Comparison of ENCODE assay signal across 29 mouse cellular contexts in genomic region chr2:49964899-49965298, GRCm38 (mm10).
"Had no signal": no experiment of that assay in that cellular context is flagged by ENCODE, and none has a peak within 500 bp of the region (broad histone marks: within the 10 kb centered on the region; RNA-seq: fewer than 3 reads in every experiment).

No protein-coding gene starts in this region.

- H3K9me3 ChIP-seq: heart, embryonic 10.5 days; heart, embryonic 12.5 days; hindbrain, embryonic 10.5 days; hindbrain, embryonic 12.5 days; intestine, embryonic 15.5 days; kidney, embryonic 15.5 days; limb, embryonic 10.5 days; limb, embryonic 12.5 days; liver, embryonic 13.5 days; liver, embryonic 15.5 days had no signal

- H3K4me1 ChIP-seq: heart, embryonic 10.5 days; heart, embryonic 12.5 days; hindbrain, embryonic 10.5 days; hindbrain, embryonic 12.5 days; intestine, embryonic 15.5 days; kidney, embryonic 15.5 days; limb, embryonic 10.5 days; limb, embryonic 12.5 days; liver, embryonic 13.5 days; liver, embryonic 15.5 days had no signal

- H3K27me3 ChIP-seq: heart, embryonic 12.5 days; hindbrain, embryonic 12.5 days; intestine, embryonic 15.5 days; kidney, embryonic 15.5 days; limb, embryonic 12.5 days; liver, embryonic 13.5 days; liver, embryonic 15.5 days had no signal

- DNase-seq: gastrocnemius, adult 2 months; gastrocnemius, postnatal 10 days; gastrocnemius, postnatal 25 days; heart, adult 18-20 months; heart, postnatal 10 days; heart, postnatal 4 days; kidney, adult 2 months; kidney, adult 9 months; kidney, postnatal 25 days; kidney, postnatal 4 days; liver; liver, embryonic 13.5 days had no signal

- ATAC-seq: hindbrain, embryonic 16.5 days; inflammation-experienced regulatory T-cells, adult 6 months; intestine, embryonic 15.5 days; intestine, postnatal 0 days had no signal

- H3K9ac ChIP-seq: heart, embryonic 12.5 days; hindbrain, embryonic 12.5 days; hindbrain, embryonic 14.5 days; intestine, embryonic 15.5 days; kidney, embryonic 15.5 days; limb, embryonic 12.5 days; liver, embryonic 13.5 days; liver, embryonic 15.5 days had no signal

- H3K4me3 ChIP-seq: gastrocnemius, adult 2 months; heart, embryonic 10.5 days; heart, embryonic 12.5 days; hindbrain, embryonic 10.5 days; hindbrain, embryonic 12.5 days; intestine, embryonic 15.5 days; kidney, embryonic 15.5 days; layer of hippocampus, adult 2 months; left cerebral cortex, adult 2 months; limb, embryonic 10.5 days; limb, embryonic 12.5 days; liver, embryonic 13.5 days; liver, embryonic 15.5 days had no signal

- H3K4me2 ChIP-seq: heart, embryonic 12.5 days; hindbrain, embryonic 12.5 days; hindbrain, embryonic 14.5 days; intestine, embryonic 15.5 days; kidney, embryonic 15.5 days; limb, embryonic 12.5 days; liver, embryonic 11.5 days; liver, embryonic 13.5 days; liver, embryonic 15.5 days had no signal

- H3K36me3 ChIP-seq: heart, embryonic 10.5 days; heart, embryonic 12.5 days; hindbrain, embryonic 10.5 days; hindbrain, embryonic 12.5 days; intestine, embryonic 15.5 days; kidney, embryonic 15.5 days; limb, embryonic 10.5 days; limb, embryonic 12.5 days; liver, embryonic 13.5 days; liver, embryonic 15.5 days had no signal

- H3K27ac ChIP-seq: gastrocnemius, adult 2 months; heart, embryonic 10.5 days; hindbrain, embryonic 10.5 days; hindbrain, embryonic 12.5 days; hindbrain, embryonic 14.5 days; intestine, embryonic 15.5 days; kidney, embryonic 15.5 days; kidney, postnatal 0 days; layer of hippocampus, adult 2 months; left cerebral cortex, adult 2 months; limb, embryonic 10.5 days; limb, embryonic 12.5 days; liver, embryonic 13.5 days; liver, embryonic 15.5 days had no signal
